In genomic region chr10:80677942-80678436, GRCm38 (mm10) we compare ENCODE assay signal across 8 mouse cellular contexts. TPM values are rescaled to one million over a fixed set of nuclear protein-coding genes. Genes with fewer than 3 reads are reported as not detected.
A peak's percentile ranks its signal among the peaks of the same experiment; 100 is the strongest.
DNase-seq lines count a peak whose midpoint lies in the region; ATAC-seq and TF ChIP-seq lines count a peak whose summit lies in the region.

Gene Mknk2, minus strand, starts transcription at chr10:80678112.

- DNase-seq in A20 (ENCODE audit: low read depth, low spot score), result peak; percentile 89
- DNase-seq in adrenal gland, postnatal 36 days, result peak; percentile 96 to 98
- peak; percentile 93 for DNase-seq in heart, embryonic 10.5 days (ENCODE audit: low spot score)
- peak; percentile 71 for DNase-seq in limb, embryonic 14.5 days (ENCODE audit: low spot score)
- DNase-seq in spleen, postnatal 4 days (ENCODE audit: low spot score in 2 of 2), result peak; percentile 96 to 98

- peak within 1 kb of the TSS; percentile 78 for H3K9ac ChIP-seq in kidney, embryonic 14.5 days (ENCODE audit: low read depth, low read length)
- H3K9ac ChIP-seq in limb, embryonic 14.5 days (ENCODE audit: low read depth, low read length, severe bottlenecking), result peak within 1 kb of the TSS; percentile 53
- H3K9ac ChIP-seq in midbrain, embryonic 16.5 days (ENCODE audit: low read depth, low read length), result peak within 1 kb of the TSS; percentile 84

- H3K4me3 ChIP-seq in erythroblast, embryonic 14.5 days (replicated peaks), result peak within 1 kb of the TSS; percentile 81
- H3K4me3 ChIP-seq in heart, embryonic 10.5 days, result peak within 1 kb of the TSS; percentile 95
- peak within 1 kb of the TSS; percentile 99 for H3K4me3 ChIP-seq in kidney, embryonic 14.5 days (ENCODE audit: low read length)
- peak within 1 kb of the TSS; percentile 97 for H3K4me3 ChIP-seq in limb, embryonic 14.5 days (replicated peaks; ENCODE audit: low read length)
- peak within 1 kb of the TSS; percentile 100 for H3K4me3 ChIP-seq in midbrain, embryonic 16.5 days (ENCODE audit: low read depth, low read length)

- WGBS in heart, embryonic 10.5 days, result 21% methylated on average over 8 of the region's 8 CpGs
- 9% methylated on average over 8 of the region's 8 CpGs for WGBS in kidney, embryonic 14.5 days
- WGBS in limb, embryonic 14.5 days, result 14% methylated on average over 8 of the region's 8 CpGs
- 26% methylated on average over 8 of the region's 8 CpGs for WGBS in midbrain, embryonic 16.5 days

- no peak for TF ChIP-seq POLR2A in limb, embryonic 14.5 days (IDR thresholded peaks at IDR 0.05; ENCODE audit: borderline replicate concordance, extremely low read depth, insufficient read depth, insufficient read length)

- H3K27ac ChIP-seq in heart, embryonic 10.5 days, result peak within 1 kb of the TSS; percentile 98
- H3K27ac ChIP-seq in kidney, embryonic 14.5 days (ENCODE audit: low read depth, low read length), result peak within 1 kb of the TSS; percentile 99
- peak within 1 kb of the TSS; percentile 86 for H3K27ac ChIP-seq in limb, embryonic 14.5 days (replicated peaks; ENCODE audit: low read depth, low read length)
- peak within 1 kb of the TSS; percentile 96 for H3K27ac ChIP-seq in midbrain, embryonic 16.5 days (ENCODE audit: low read length)

- H3K36me3 ChIP-seq in erythroblast, embryonic 14.5 days (ENCODE audit: control insufficient read depth), result peaks cover 33% of the 10 kb centered on the region
- peaks cover 9% of the 10 kb centered on the region; the same call in 1 of the 2 replicates for H3K36me3 ChIP-seq in heart, embryonic 10.5 days
- peaks cover 11% of the 10 kb centered on the region; the same call in 1 of the 2 replicates for H3K36me3 ChIP-seq in kidney, embryonic 14.5 days (ENCODE audit: control insufficient read depth, insufficient read depth, low read length)
- peaks cover 12% of the 10 kb centered on the region; the same call in 1 of the 2 replicates for H3K36me3 ChIP-seq in limb, embryonic 14.5 days (ENCODE audit: control insufficient read depth, insufficient read depth, low read length)
- no peaks in the 10 kb centered on the region for H3K36me3 ChIP-seq in midbrain, embryonic 16.5 days (ENCODE audit: control insufficient read depth, insufficient read depth, low read length)

- ATAC-seq in kidney, embryonic 14.5 days (ENCODE audit: low FRiP score, low TSS enrichment), result peak; percentile 2; the same call in 1 of the 2 replicates
- ATAC-seq in limb, embryonic 14.5 days (ENCODE audit: low FRiP score, low read depth), result no peak
- no peak for ATAC-seq in midbrain, embryonic 16.5 days

- H3K4me2 ChIP-seq in kidney, embryonic 14.5 days (replicated peaks; ENCODE audit: low read depth, low read length), result peak within 1 kb of the TSS; percentile 67
- peak within 1 kb of the TSS; percentile 55 for H3K4me2 ChIP-seq in limb, embryonic 14.5 days (replicated peaks; ENCODE audit: low read depth, low read length, severe bottlenecking)
- peak within 1 kb of the TSS; percentile 85 for H3K4me2 ChIP-seq in midbrain, embryonic 16.5 days (ENCODE audit: low read length)

- no peaks in the 10 kb centered on the region for H3K9me3 ChIP-seq in erythroblast, embryonic 14.5 days (ENCODE audit: control insufficient read depth, low read length)
- H3K9me3 ChIP-seq in heart, embryonic 10.5 days, result no peaks in the 10 kb centered on the region
- H3K9me3 ChIP-seq in kidney, embryonic 14.5 days (ENCODE audit: control insufficient read depth, low read length), result no peaks in the 10 kb centered on the region
- H3K9me3 ChIP-seq in limb, embryonic 14.5 days (ENCODE audit: control insufficient read depth, low read length), result no peaks in the 10 kb centered on the region
- no peaks in the 10 kb centered on the region for H3K9me3 ChIP-seq in midbrain, embryonic 16.5 days (replicated peaks; ENCODE audit: control insufficient read depth, low read length, poor library complexity, severe bottlenecking)

- peaks cover 75% of the 10 kb centered on the region for H3K4me1 ChIP-seq in erythroblast, embryonic 14.5 days (ENCODE audit: control insufficient read depth)
- H3K4me1 ChIP-seq in heart, embryonic 10.5 days, result peaks cover 64% of the 10 kb centered on the region
- peaks cover 59% of the 10 kb centered on the region for H3K4me1 ChIP-seq in kidney, embryonic 14.5 days (ENCODE audit: control insufficient read depth, insufficient read depth, low read length)
- H3K4me1 ChIP-seq in limb, embryonic 14.5 days (ENCODE audit: control insufficient read depth, insufficient read depth, low read length), result peaks cover 48% of the 10 kb centered on the region
- peaks cover 40% of the 10 kb centered on the region for H3K4me1 ChIP-seq in midbrain, embryonic 16.5 days (ENCODE audit: control insufficient read depth, insufficient read depth, low read length)

- no peaks in the 10 kb centered on the region for H3K27me3 ChIP-seq in erythroblast, embryonic 14.5 days (ENCODE audit: control insufficient read depth)
- H3K27me3 ChIP-seq in heart, embryonic 10.5 days (ENCODE audit: insufficient read depth, poor library complexity, severe bottlenecking), result no peaks in the 10 kb centered on the region
- no peaks in the 10 kb centered on the region for H3K27me3 ChIP-seq in kidney, embryonic 14.5 days (ENCODE audit: control insufficient read depth, insufficient read depth, low read length)
- no peaks in the 10 kb centered on the region for H3K27me3 ChIP-seq in limb, embryonic 14.5 days (ENCODE audit: control insufficient read depth, insufficient read depth, low read length)
- no peaks in the 10 kb centered on the region for H3K27me3 ChIP-seq in midbrain, embryonic 16.5 days (ENCODE audit: control insufficient read depth, insufficient read depth, low read depth, low read length)

RNA-seq across cellular contexts. Expression of gene Mknk2, which starts in this region (rescaled TPM):
- total RNA-seq in adrenal gland, postnatal 36 days (2021), result 100 to 1,000 TPM; 178 to 198 TPM
- polyA plus RNA-seq in erythroblast, embryonic 14.5 days (2012), result 49.1 and 53.2 TPM in 2 replicates
- 90.8 and 92.0 TPM in 2 replicates for polyA plus RNA-seq in heart, embryonic 10.5 days (2016; fragmentation: Nextera tagmentation; extraction: Ambion mirVana)
- polyA plus RNA-seq in kidney, embryonic 14.5 days (2014; fragmentation: Nextera tagmentation; extraction: Ambion mirVana), result 68.1 and 99.2 TPM in 2 replicates
- 108 and 147 TPM in 2 replicates for polyA plus RNA-seq in limb, embryonic 14.5 days (2012; rRNA removed)
- 93.0 and 97.7 TPM in 2 replicates for polyA plus RNA-seq in limb, embryonic 14.5 days (2014; fragmentation: Nextera tagmentation; extraction: Ambion mirVana)
- polyA plus RNA-seq in midbrain, embryonic 16.5 days (2015; fragmentation: Nextera tagmentation; extraction: Ambion mirVana), result 43.7 and 49.1 TPM in 2 replicates
